Mouse (Mus musculus) thymus, adult 2 months (tissue): ENCODE results near the gene Bpifa2.
A peak's percentile ranks its signal among the peaks of the same experiment; 100 is the strongest.

Source experiments
- CTCF ChIP-seq: fragments of 200-500 bp; IDR thresholded peaks from 2 replicates; pipeline ENCODE4 v1.5.1; 2012; ENCODE audit warnings: mild to moderate bottlenecking, control low read depth, low read length, moderate library complexity, borderline replicate concordance; ENCODE audit not compliant: control insufficient read depth, poor library complexity, insufficient read depth; ENCODE audit errors: extremely low read depth
- POLR2A ChIP-seq: fragments of 200-500 bp; IDR thresholded peaks from 2 replicates; pipeline ENCODE4 v1.6.1; 2012; ENCODE audit warnings: mild to moderate bottlenecking, low read length, control low read depth, moderate library complexity; ENCODE audit not compliant: control insufficient read depth, poor library complexity, insufficient read depth; ENCODE audit errors: extremely low read depth

DNA sequence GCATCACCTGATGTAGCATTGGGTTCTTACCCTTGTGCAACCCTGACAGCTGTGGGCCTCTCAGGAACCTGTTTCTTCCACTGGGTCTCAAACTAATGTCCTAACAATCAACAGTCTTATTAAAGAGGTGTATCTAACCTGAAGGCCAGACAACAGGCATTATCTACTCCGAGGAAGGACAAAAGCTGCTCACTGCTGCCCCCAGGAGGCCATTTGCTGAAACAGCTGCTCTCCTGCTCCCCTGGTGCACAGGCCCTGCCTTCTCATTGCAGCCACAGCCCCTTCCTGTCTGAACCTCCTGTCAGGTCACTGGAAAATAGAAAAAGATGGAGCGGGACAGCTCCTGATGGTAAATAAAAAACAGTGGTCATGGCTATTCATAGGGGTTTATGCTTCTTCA is 30.9 kb downstream of the Bpifa2 start:
- TF ChIP-seq POLR2A (no peak), CTCF (peak; percentile 26; the same call in 1 of the 2 replicates)
